ENCODE assay signal across 34 mouse cellular contexts in the genomic region with DNA sequence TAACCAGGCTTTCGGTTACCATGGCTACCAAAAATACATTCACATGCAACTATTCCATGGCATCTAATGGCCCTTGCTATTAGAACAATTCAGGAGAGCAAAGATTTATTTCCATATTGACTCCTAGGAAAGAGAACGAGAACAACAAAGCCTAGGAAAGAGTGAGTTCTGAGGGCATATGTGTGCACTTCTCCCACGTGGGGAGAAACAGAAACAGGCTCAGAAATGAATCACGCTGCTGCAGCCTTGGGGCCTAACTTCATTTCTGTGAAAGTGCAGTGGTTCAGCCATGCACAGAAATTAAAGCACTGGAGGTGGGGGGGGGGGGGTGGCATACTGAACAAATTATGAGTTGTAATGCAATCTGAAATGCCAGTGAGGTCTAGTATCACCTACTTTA. TPM values are rescaled to one million over a fixed set of nuclear protein-coding genes. Genes with fewer than 3 reads are reported as not detected.
DNase-seq lines count a peak whose midpoint lies in the region; ATAC-seq and TF ChIP-seq lines count a peak whose summit lies in the region.
"Had no signal": no experiment of that assay in that cellular context is flagged by ENCODE, and none has a peak within 500 bp of the region (broad histone marks: within the 10 kb centered on the region; RNA-seq: fewer than 3 reads in every experiment).

No protein-coding gene starts in this region.

- no peak for TF ChIP-seq CTCF in midbrain, postnatal 0 days (IDR thresholded peaks at IDR 0.05)

- no peaks in the 10 kb centered on the region for H3K4me1 ChIP-seq in forebrain, embryonic 14.5 days (ENCODE audit: control insufficient read depth, insufficient read depth, low read length)
- H3K4me1 ChIP-seq in forebrain, embryonic 12.5 days = no peaks in the 10 kb centered on the region
- peaks cover 14% of the 10 kb centered on the region; the same call in 1 of the 2 replicates for H3K4me1 ChIP-seq in hindbrain, embryonic 15.5 days (replicated peaks)
- H3K4me1 ChIP-seq in hindbrain, embryonic 12.5 days = no peaks in the 10 kb centered on the region
- peaks cover 4% of the 10 kb centered on the region; the same call in 1 of the 2 replicates for H3K4me1 ChIP-seq in embryonic facial prominence, embryonic 10.5 days
- no peaks in the 10 kb centered on the region; the same call in 1 of the 2 replicates for H3K4me1 ChIP-seq in midbrain, postnatal 0 days (ENCODE audit: insufficient read depth, low read length)
- H3K4me1 ChIP-seq: forebrain, embryonic 15.5 days; heart, embryonic 13.5 days; limb, embryonic 15.5 days; liver, embryonic 13.5 days; neural tube, embryonic 12.5 days had no signal

- H3K4me3 ChIP-seq in forebrain, embryonic 14.5 days (ENCODE audit: low read depth, low read length) = no peak overlapping the region
- no peak overlapping the region for H3K4me3 ChIP-seq in forebrain, embryonic 12.5 days (replicated peaks)
- no peak overlapping the region for H3K4me3 ChIP-seq in hindbrain, embryonic 15.5 days
- H3K4me3 ChIP-seq in hindbrain, embryonic 12.5 days = no peak overlapping the region
- H3K4me3 ChIP-seq in embryonic facial prominence, embryonic 10.5 days = no peak overlapping the region
- no peak overlapping the region for H3K4me3 ChIP-seq in midbrain, postnatal 0 days (ENCODE audit: low read depth, low read length)
- H3K4me3 ChIP-seq: embryonic facial prominence, embryonic 13.5 days; forebrain, embryonic 15.5 days; heart, embryonic 13.5 days; limb, embryonic 10.5 days; limb, embryonic 15.5 days; liver, embryonic 13.5 days; neural tube, embryonic 12.5 days had no signal

- no peak overlapping the region for H3K9ac ChIP-seq in forebrain, embryonic 14.5 days (ENCODE audit: low read length)
- no peak overlapping the region for H3K9ac ChIP-seq in forebrain, embryonic 12.5 days
- H3K9ac ChIP-seq in hindbrain, embryonic 15.5 days = no peak overlapping the region
- H3K9ac ChIP-seq in hindbrain, embryonic 12.5 days = no peak overlapping the region
- no peak overlapping the region for H3K9ac ChIP-seq in midbrain, postnatal 0 days (replicated peaks; ENCODE audit: low read length, poor library complexity, severe bottlenecking)
- H3K9ac ChIP-seq: embryonic facial prominence, embryonic 13.5 days; forebrain, embryonic 15.5 days; heart, embryonic 13.5 days; limb, embryonic 15.5 days; liver, embryonic 13.5 days; neural tube, embryonic 12.5 days had no signal

- no peaks in the 10 kb centered on the region for H3K9me3 ChIP-seq in forebrain, embryonic 14.5 days (replicated peaks; ENCODE audit: control insufficient read depth, low read length)
- H3K9me3 ChIP-seq in forebrain, embryonic 12.5 days = no peaks in the 10 kb centered on the region
- H3K9me3 ChIP-seq in hindbrain, embryonic 15.5 days = no peaks in the 10 kb centered on the region
- H3K9me3 ChIP-seq in hindbrain, embryonic 12.5 days (replicated peaks) = no peaks in the 10 kb centered on the region
- no peaks in the 10 kb centered on the region for H3K9me3 ChIP-seq in embryonic facial prominence, embryonic 10.5 days
- H3K9me3 ChIP-seq in midbrain, postnatal 0 days (ENCODE audit: low read length) = no peaks in the 10 kb centered on the region
- H3K9me3 ChIP-seq: embryonic facial prominence, embryonic 13.5 days; forebrain, embryonic 15.5 days; heart, embryonic 13.5 days; limb, embryonic 10.5 days; limb, embryonic 15.5 days; liver, embryonic 13.5 days; neural tube, embryonic 12.5 days had no signal

- H3K4me2 ChIP-seq in forebrain, embryonic 14.5 days (ENCODE audit: low read length) = no peak overlapping the region
- H3K4me2 ChIP-seq in forebrain, embryonic 12.5 days = no peak overlapping the region
- no peak overlapping the region for H3K4me2 ChIP-seq in hindbrain, embryonic 15.5 days
- no peak overlapping the region for H3K4me2 ChIP-seq in hindbrain, embryonic 12.5 days (replicated peaks)
- H3K4me2 ChIP-seq in midbrain, postnatal 0 days (ENCODE audit: low read depth, low read length, poor library complexity, severe bottlenecking) = no peak overlapping the region
- H3K4me2 ChIP-seq: embryonic facial prominence, embryonic 13.5 days; forebrain, embryonic 15.5 days; heart, embryonic 13.5 days; limb, embryonic 15.5 days; liver, embryonic 13.5 days; neural tube, embryonic 12.5 days had no signal

- no peak overlapping the region for H3K27ac ChIP-seq in forebrain, embryonic 14.5 days (ENCODE audit: low read depth, low read length)
- H3K27ac ChIP-seq in forebrain, embryonic 12.5 days = no peak overlapping the region
- no peak overlapping the region for H3K27ac ChIP-seq in hindbrain, embryonic 15.5 days (replicated peaks)
- no peak overlapping the region for H3K27ac ChIP-seq in hindbrain, embryonic 12.5 days
- no peak overlapping the region for H3K27ac ChIP-seq in embryonic facial prominence, embryonic 10.5 days (replicated peaks)
- H3K27ac ChIP-seq in midbrain, postnatal 0 days (ENCODE audit: low read depth, low read length) = no peak overlapping the region
- H3K27ac ChIP-seq: embryonic facial prominence, embryonic 13.5 days; forebrain, embryonic 15.5 days; heart, embryonic 13.5 days; kidney, postnatal 0 days; limb, embryonic 10.5 days; limb, embryonic 15.5 days; liver, embryonic 13.5 days; neural tube, embryonic 12.5 days had no signal

- DNase-seq in forebrain, embryonic 14.5 days (ENCODE audit: low spot score) = peak; percentile 6
- peak; percentile 14 for DNase-seq in embryonic facial prominence, embryonic 10.5 days (ENCODE audit: low spot score)
- no peak for DNase-seq in midbrain, postnatal 0 days (ENCODE audit: low spot score)
- no peak for DNase-seq in kidney, postnatal 4 days
- DNase-seq in gastrocnemius, postnatal 36 days = no peak
- DNase-seq: adrenal gland, adult 8-10 months; cerebellum, adult 11-12 months; cerebellum, adult 9-11 months; embryo, embryonic 11 days; heart, postnatal 14 days; kidney, adult 8-10 months; layer of hippocampus, postnatal 36 days; liver, embryonic 13.5 days; lung, adult 18-20 months; lung, postnatal 10 days; retina, postnatal 1 day; right cerebral cortex, postnatal 14 days; thymus, postnatal 4 days had no signal

- no peak for ATAC-seq in forebrain, embryonic 14.5 days
- no peak for ATAC-seq in forebrain, embryonic 12.5 days (ENCODE audit: low FRiP score)
- ATAC-seq in hindbrain, embryonic 15.5 days (ENCODE audit: low FRiP score, low read depth) = peak; percentile 77; the same call in 1 of the 2 replicates
- no peak for ATAC-seq in hindbrain, embryonic 12.5 days (ENCODE audit: low FRiP score)
- peak; percentile 56; the same call in 1 of the 2 replicates for ATAC-seq in midbrain, postnatal 0 days (ENCODE audit: low FRiP score)
- ATAC-seq: activated CD4-positive, CD25-positive, alpha-beta regulatory T cell, adult 4 months; forebrain, embryonic 15.5 days; intestine, embryonic 16.5 days had no signal

- intact Hi-C loops in gastrocnemius, postnatal 36 days (cut with DNase I) = no loop called here

- no peaks in the 10 kb centered on the region for H3K27me3 ChIP-seq in forebrain, embryonic 14.5 days (replicated peaks; ENCODE audit: control insufficient read depth, insufficient read depth, low read length)
- H3K27me3 ChIP-seq in forebrain, embryonic 12.5 days = no peaks in the 10 kb centered on the region
- H3K27me3 ChIP-seq in hindbrain, embryonic 15.5 days = no peaks in the 10 kb centered on the region
- H3K27me3 ChIP-seq in hindbrain, embryonic 12.5 days = no peaks in the 10 kb centered on the region
- no peaks in the 10 kb centered on the region for H3K27me3 ChIP-seq in embryonic facial prominence, embryonic 10.5 days (replicated peaks; ENCODE audit: low read depth, poor library complexity, severe bottlenecking)
- H3K27me3 ChIP-seq in midbrain, postnatal 0 days (ENCODE audit: insufficient read depth, low read length) = no peaks in the 10 kb centered on the region
- H3K27me3 ChIP-seq: CH12.LX; embryonic facial prominence, embryonic 13.5 days; forebrain, embryonic 15.5 days; heart, embryonic 13.5 days; limb, embryonic 15.5 days; liver, embryonic 13.5 days; neural tube, embryonic 12.5 days had no signal

- WGBS in forebrain, embryonic 14.5 days = 67% methylated on average over 4 of the region's 4 CpGs
- 66% methylated on average over 4 of the region's 4 CpGs for WGBS in forebrain, embryonic 12.5 days
- WGBS in hindbrain, embryonic 15.5 days = 54% methylated on average over 4 of the region's 4 CpGs
- 79% methylated on average over 4 of the region's 4 CpGs for WGBS in hindbrain, embryonic 12.5 days
- WGBS in embryonic facial prominence, embryonic 10.5 days = 79% methylated on average over 4 of the region's 4 CpGs
- 49% methylated on average over 4 of the region's 4 CpGs for WGBS in midbrain, postnatal 0 days

- H3K36me3 ChIP-seq in forebrain, embryonic 14.5 days (ENCODE audit: control insufficient read depth, insufficient read depth, low read length) = no peaks in the 10 kb centered on the region
- no peaks in the 10 kb centered on the region for H3K36me3 ChIP-seq in forebrain, embryonic 12.5 days (replicated peaks)
- H3K36me3 ChIP-seq in hindbrain, embryonic 15.5 days = no peaks in the 10 kb centered on the region
- H3K36me3 ChIP-seq in hindbrain, embryonic 12.5 days = no peaks in the 10 kb centered on the region
- no peaks in the 10 kb centered on the region for H3K36me3 ChIP-seq in embryonic facial prominence, embryonic 10.5 days (replicated peaks)
- no peaks in the 10 kb centered on the region for H3K36me3 ChIP-seq in midbrain, postnatal 0 days (ENCODE audit: insufficient read depth, low read length)
- H3K36me3 ChIP-seq: embryonic facial prominence, embryonic 13.5 days; forebrain, embryonic 15.5 days; heart, embryonic 13.5 days; limb, embryonic 10.5 days; limb, embryonic 15.5 days; liver, embryonic 13.5 days; neural tube, embryonic 12.5 days had no signal

RNA-seq across cellular contexts. Expression of a gene that starts 55.2 kb away (rescaled TPM):
- 3.7 and 6.4 TPM in 2 replicates for polyA plus RNA-seq in forebrain, embryonic 14.5 days (2014; fragmentation: Nextera tagmentation; extraction: Ambion mirVana)
- 2.2 and 3.1 TPM in 2 replicates for polyA plus RNA-seq in forebrain, embryonic 12.5 days (2016; fragmentation: Nextera tagmentation; extraction: Ambion mirVana)
- 12.3 and 12.8 TPM in 2 replicates for polyA plus RNA-seq in hindbrain, embryonic 15.5 days (2015; fragmentation: Nextera tagmentation; extraction: Ambion mirVana)
- 7.7 TPM in 2 replicates for polyA plus RNA-seq in hindbrain, embryonic 12.5 days (2016; fragmentation: Nextera tagmentation; extraction: Ambion mirVana)
- polyA plus RNA-seq in embryonic facial prominence, embryonic 10.5 days (2016; fragmentation: Nextera tagmentation; extraction: Ambion mirVana) = 5.2 and 5.9 TPM in 2 replicates
- 10.0 and 15.0 TPM in 2 replicates for total RNA-seq in midbrain, postnatal 0 days (2014; rRNA removed)
- 10.4 and 11.3 TPM in 2 replicates for polyA plus RNA-seq in midbrain, postnatal 0 days (2015; fragmentation: Nextera tagmentation; extraction: Ambion mirVana)
- under 1 TPM; 0.15 to 0.28 TPM for total RNA-seq in gastrocnemius, postnatal 36 days (2021)
- total RNA-seq: CH12.LX; ES-E14; heart, adult 8-10 months had no signal
- polyA plus RNA-seq: C2C12 had no signal

Comparison
In these comparisons a context has a peak if more than half of its experiments do, and no peak if none do; other contexts are left out.
1. ATAC-seq: peak in hindbrain, embryonic 15.5 days (single experiment) and midbrain, postnatal 0 days (single experiment); none in forebrain, embryonic 14.5 days (single experiment), forebrain, embryonic 12.5 days (single experiment) and hindbrain, embryonic 12.5 days (single experiment).
2. DNase-seq: peak in forebrain, embryonic 14.5 days (single experiment) and embryonic facial prominence, embryonic 10.5 days (single experiment); none in midbrain, postnatal 0 days (single experiment), kidney, postnatal 4 days (0 of 2) and gastrocnemius, postnatal 36 days (0 of 2).